ENCODE assay signal across 10 mouse cellular contexts in genomic region chr7:139466484-139467176, GRCm38 (mm10).
DNase-seq lines count a peak whose midpoint lies in the region; ATAC-seq and TF ChIP-seq lines count a peak whose summit lies in the region.
"Had no signal": no experiment of that assay in that cellular context is flagged by ENCODE, and none has a peak within 500 bp of the region (broad histone marks: within the 10 kb centered on the region; RNA-seq: fewer than 3 reads in every experiment).

No protein-coding gene starts in this region.

- H3K9me3 ChIP-seq in liver, embryonic 11.5 days (ENCODE audit: control insufficient read depth, low read length): no peaks in the 10 kb centered on the region
- H3K9me3 ChIP-seq: hindbrain, embryonic 13.5 days had no signal

- H3K4me3 ChIP-seq in cerebellum, adult 2 months (replicated peaks; ENCODE audit: insufficient read depth, low read depth, low read length): no peak overlapping the region
- no peak overlapping the region for H3K4me3 ChIP-seq in testis, adult 2 months (ENCODE audit: control insufficient read depth, low read depth, low read length)
- no peak overlapping the region for H3K4me3 ChIP-seq in liver, embryonic 11.5 days (ENCODE audit: low read depth, low read length)
- H3K4me3 ChIP-seq: hindbrain, embryonic 13.5 days had no signal

- peak overlapping the region; percentile 81; the same call in 1 of the 2 replicates for H3K27ac ChIP-seq in cerebellum, adult 2 months (ENCODE audit: insufficient read depth, low read length)
- H3K27ac ChIP-seq in testis, adult 2 months (ENCODE audit: control insufficient read depth, insufficient read depth, low read depth, low read length): peak overlapping the region; percentile 37
- peak overlapping the region; percentile 69 for H3K27ac ChIP-seq in liver, embryonic 11.5 days (ENCODE audit: low read depth, low read length)
- H3K27ac ChIP-seq: hindbrain, embryonic 13.5 days had no signal

- peaks cover 60% of the 10 kb centered on the region for H3K4me1 ChIP-seq in cerebellum, adult 2 months (ENCODE audit: control insufficient read depth, insufficient read depth, low read length)
- H3K4me1 ChIP-seq in testis, adult 2 months (ENCODE audit: control insufficient read depth, insufficient read depth, low read length): peaks cover 5% of the 10 kb centered on the region; the same call in 1 of the 2 replicates
- peaks cover 20% of the 10 kb centered on the region for H3K4me1 ChIP-seq in liver, embryonic 11.5 days (replicated peaks; ENCODE audit: control insufficient read depth, insufficient read depth, low read length)

- peak; percentile 56 for ATAC-seq in liver, embryonic 11.5 days (replicated peaks; ENCODE audit: low FRiP score)

- no peak overlapping the region for H3K9ac ChIP-seq in liver, embryonic 11.5 days (ENCODE audit: low read depth, low read length)

- no peak for TF ChIP-seq CTCF in cerebellum, adult 2 months (IDR thresholded peaks at IDR 0.05; ENCODE audit: borderline replicate concordance, insufficient read depth, low read depth, low read length)
- no peak for TF ChIP-seq CTCF in testis, adult 2 months (IDR thresholded peaks at IDR 0.05; ENCODE audit: control insufficient read depth, insufficient read depth, insufficient replicate concordance, low read depth, low read length)

- no peaks in the 10 kb centered on the region for H3K36me3 ChIP-seq in testis, adult 2 months (ENCODE audit: control insufficient read depth, insufficient read depth, low read length)
- no peaks in the 10 kb centered on the region for H3K36me3 ChIP-seq in liver, embryonic 11.5 days (ENCODE audit: control insufficient read depth, insufficient read depth, low read length)
- H3K36me3 ChIP-seq: hindbrain, embryonic 13.5 days had no signal

- no peak for TF ChIP-seq POLR2A in cerebellum, adult 2 months (IDR thresholded peaks at IDR 0.05; ENCODE audit: borderline replicate concordance, insufficient read depth, low read length)
- no peak for TF ChIP-seq POLR2A in testis, adult 2 months (IDR thresholded peaks at IDR 0.05; ENCODE audit: control insufficient read depth, low read depth, low read length)

- WGBS in cerebellum, adult 2 months: 60% methylated on average over 7 of the region's 7 CpGs
- 25% methylated on average over 7 of the region's 7 CpGs for WGBS in liver, embryonic 11.5 days

- no peaks in the 10 kb centered on the region for H3K27me3 ChIP-seq in cerebellum, adult 2 months (ENCODE audit: control insufficient read depth, insufficient read depth, low read length)
- no peaks in the 10 kb centered on the region for H3K27me3 ChIP-seq in testis, adult 2 months (ENCODE audit: control insufficient read depth, insufficient read depth, low read length)
- no peaks in the 10 kb centered on the region for H3K27me3 ChIP-seq in liver, embryonic 11.5 days (replicated peaks; ENCODE audit: control insufficient read depth, insufficient read depth, low read length)
- H3K27me3 ChIP-seq: hindbrain, embryonic 13.5 days had no signal

- no peak for DNase-seq in cerebellum, adult 2 months
- DNase-seq in cerebellum, adult 18-20 months: no peak
- DNase-seq in testis, postnatal 14 days (ENCODE audit: low spot score): no peak
- DNase-seq in liver, embryonic 11.5 days (ENCODE audit: low spot score): no peak
- no peak for DNase-seq in left cerebral cortex, adult 11 months (ENCODE audit: low spot score)
- no peak for DNase-seq in right cerebral cortex, postnatal 36 days (ENCODE audit: low spot score in 2 of 2)
- DNase-seq in spleen, postnatal 4 days (ENCODE audit: low spot score in 2 of 2): no peak
- DNase-seq: right cerebral cortex, postnatal 4 days had no signal

- H3K4me2 ChIP-seq in liver, embryonic 11.5 days: no peak overlapping the region
- H3K4me2 ChIP-seq: hindbrain, embryonic 13.5 days had no signal
